Mouse (Mus musculus) CD4-positive, CD25-positive, alpha-beta regulatory T cell, adult 2 months (primary cell): Measurements from ENCODE around the gene Itprid2.
"Not testable (repeated sequence)": the region's sequence is repeated elsewhere in the genome, so short reads cannot be mapped to it uniquely, and the experiment has no call there.

ENCODE experiments used
- DNase-seq: peaks from one replicate; pipeline ENCODE4 v3.0.0-alpha.2; 2012; ENCODE audit warnings: low read depth, low spot score

The Itprid2 gene

DNA sequence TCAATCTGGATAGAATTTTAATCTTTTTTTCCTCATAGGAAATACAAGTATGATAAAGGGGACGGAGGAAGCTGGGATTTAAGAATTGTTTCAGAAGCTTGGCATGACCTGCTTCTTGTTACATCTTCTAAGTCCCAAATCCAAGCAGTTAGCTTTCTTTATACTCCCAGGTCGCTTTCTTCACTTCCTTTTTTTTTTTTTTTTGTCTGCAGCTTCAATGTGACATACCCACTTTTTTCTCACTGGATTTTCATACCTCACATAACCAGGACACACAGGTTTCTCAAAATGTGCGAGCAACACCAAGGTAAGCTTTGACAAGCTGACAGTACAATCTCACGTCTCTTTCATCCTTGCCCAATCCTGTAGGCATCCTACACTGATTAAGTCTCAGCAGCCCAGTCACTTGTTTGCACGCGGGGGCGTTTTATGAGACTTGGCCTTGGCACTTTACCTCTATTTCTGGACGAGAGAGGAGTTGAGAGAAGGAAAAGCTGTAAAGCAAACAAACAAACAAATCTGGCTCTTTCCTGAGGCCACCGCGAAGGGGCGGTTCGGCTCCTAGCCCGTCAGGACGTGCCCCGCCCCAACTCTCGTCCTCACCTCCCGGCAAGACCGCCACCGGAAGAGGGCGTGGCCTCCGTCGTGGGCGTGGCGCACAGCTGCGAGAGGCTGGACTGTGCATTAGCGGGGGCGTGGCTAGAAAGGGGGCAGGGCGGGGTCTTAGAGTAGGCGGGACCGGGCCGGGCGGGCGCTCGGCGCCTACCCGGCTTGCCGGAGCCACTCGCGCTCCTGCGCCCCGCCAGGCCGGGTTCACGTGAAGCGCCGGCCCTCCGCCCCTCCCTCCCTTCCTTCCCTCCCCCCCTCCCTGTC is at the start of gene Itprid2:
TSS of gene Itprid2 (plus strand) at position 825 of the 873 bp plus-strand sequence.
- peak; percentile 100 for DNase-seq

DNA sequence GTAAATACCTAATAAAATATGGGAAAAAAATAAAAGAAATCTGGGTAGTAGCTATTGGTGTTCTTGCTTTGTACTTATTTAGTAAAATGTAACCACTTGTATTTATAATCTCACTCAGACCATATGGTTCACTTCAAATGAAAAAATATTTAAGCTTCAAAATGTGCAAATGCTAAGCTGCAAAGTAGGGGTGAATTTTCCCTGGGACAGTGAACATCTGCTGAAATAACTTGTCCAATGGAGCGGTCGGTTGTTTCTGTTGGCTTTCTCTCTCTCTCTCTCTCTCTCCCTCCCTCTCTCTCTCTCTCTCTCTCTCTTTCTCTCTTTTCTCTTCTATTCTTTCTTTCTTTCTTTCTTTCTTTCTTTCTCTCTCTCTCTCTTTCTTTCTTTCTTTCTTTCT is 39.0 kb upstream of the Itprid2 start:
- DNase-seq: no peak

DNA sequence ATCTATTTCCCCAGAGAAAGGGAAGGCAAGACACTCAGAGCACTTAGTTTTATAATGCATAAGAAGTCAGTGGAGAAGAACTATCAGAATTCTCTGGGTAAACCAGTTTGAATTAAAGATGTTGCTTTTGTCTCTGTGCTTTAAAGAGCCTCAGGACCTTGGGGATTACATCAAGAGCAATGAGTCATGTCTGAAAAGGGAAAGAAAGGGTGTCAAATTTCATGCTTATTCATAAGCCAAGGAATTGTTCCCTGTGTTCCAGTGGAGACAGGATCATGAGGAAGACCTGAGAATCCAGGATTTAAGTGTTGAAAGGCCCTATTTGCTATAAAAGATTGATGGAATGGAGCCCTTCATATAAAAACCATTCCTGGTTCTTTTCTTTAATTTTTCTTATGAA is 38.1 kb upstream of the Itprid2 start:
- DNase-seq: no peak

DNA sequence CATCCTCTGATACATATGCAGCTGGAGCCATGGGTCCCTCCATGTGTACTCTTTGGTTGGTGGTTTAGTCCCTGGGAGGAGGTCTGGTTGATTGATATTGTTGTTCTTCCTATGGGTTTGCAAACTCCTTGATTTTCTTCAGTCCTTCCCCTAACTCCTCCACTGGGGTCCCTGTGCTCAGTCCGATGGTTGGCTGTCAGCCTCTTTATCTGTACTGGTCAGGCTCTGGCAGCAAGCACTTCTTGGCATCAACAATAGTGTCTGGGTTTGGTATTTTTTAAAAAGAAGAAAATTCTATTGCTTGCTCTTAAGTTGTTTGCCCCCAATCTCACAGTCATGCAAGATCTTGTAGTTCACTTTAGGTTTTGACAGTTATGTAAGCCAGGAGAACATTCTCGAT is 34.0 kb upstream of the Itprid2 start:
- not testable (repeated sequence) for DNase-seq

DNA sequence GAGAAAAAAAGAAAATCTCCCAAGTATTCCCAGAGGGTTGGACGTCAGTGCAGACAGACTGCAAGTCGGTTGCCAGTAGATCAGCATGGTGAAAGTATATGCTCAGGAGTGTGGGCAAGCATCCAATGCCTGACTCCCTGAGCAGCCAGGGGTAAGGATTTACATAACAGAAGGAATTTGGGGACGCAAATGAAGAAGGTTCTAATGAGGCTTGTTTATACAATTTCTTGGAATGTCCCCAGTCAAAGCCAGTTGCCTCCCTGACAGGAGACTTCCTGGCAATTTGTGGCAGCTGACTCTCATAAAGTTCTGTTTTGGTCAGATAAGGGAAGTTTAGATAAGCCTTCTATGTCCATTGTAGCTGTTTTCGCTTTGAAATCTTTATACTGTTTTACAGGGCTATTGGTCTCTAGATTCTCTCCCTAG is 33.4 kb upstream of the Itprid2 start:
- no peak for DNase-seq

DNA sequence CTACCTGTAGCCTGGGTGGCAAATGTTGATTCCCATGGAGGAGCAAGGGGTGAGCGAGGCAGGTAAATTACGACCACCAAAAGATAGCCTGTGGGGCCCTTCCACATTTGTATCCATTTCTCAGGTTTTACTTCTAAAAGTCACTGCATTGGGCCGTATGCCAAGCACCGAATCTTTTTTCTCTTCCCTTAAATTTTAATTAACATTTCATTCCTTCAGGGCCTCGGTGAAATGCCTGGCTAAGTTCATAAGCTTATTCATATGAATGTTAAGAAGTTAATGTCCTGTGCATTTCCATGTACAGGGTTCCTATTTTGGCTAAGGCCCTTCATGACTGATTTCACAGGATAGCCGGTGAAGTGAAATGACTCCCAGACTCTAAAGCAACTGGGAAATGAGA is 32.8 kb upstream of the Itprid2 start:
- DNase-seq: no peak

DNA sequence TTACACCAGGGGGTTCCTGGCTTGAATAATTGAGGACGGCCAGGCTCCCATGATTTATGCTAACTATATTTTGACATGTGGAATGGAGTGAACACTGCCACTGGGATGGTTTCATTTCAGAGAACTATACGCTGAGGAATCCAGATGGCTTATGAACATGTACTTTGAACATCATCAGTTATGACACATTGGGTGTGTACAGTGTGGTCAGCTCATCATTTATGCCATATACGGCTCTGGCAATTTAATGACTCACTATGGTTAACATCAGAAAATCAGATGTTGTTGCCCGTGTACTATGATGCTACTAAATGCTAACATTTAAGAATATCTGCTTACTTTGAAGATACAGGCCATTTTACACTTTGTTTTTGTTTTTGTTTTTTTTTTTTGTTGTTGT is 31.8 kb upstream of the Itprid2 start:
- no peak for DNase-seq

DNA sequence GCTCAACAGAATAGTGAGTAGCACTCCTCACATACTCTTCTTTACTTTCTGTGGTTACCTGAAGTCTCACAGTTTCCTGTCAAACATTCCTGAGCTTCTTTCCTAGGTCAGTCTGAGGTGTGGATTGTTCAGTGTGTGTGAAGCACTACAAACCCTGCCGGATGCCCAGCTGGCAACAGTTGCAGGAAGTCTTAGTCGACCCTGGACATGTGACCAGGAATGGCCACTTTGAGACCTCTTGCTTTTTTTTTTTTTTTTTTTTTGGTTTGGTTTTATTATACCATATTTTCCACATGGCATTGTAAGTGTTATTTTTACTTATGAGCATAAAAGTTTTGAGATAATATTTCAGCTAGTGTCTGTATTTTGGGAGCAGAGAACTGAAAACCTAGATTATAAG is 29.1 kb upstream of the Itprid2 start:
- DNase-seq: no peak

DNA sequence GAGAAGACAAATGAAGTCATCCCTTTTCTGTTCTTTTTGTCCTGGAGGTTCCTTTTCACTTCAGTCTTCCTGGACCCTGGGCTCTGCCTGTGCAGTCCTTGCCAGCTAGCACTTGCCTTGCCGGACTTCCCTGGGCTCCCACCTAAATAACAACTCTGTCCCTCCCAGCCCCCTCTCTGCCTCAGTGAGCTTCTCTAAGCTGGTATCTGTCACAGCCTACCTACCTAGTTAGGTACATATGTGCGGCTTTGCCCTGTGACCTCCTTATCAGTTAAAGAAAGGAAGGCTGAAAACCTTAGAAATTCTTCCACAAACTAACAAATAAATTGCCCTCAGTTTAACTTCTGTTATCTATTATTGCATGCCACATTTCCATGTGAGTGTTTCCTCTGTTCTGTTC is 28.0 kb upstream of the Itprid2 start:
- no peak for DNase-seq

DNA sequence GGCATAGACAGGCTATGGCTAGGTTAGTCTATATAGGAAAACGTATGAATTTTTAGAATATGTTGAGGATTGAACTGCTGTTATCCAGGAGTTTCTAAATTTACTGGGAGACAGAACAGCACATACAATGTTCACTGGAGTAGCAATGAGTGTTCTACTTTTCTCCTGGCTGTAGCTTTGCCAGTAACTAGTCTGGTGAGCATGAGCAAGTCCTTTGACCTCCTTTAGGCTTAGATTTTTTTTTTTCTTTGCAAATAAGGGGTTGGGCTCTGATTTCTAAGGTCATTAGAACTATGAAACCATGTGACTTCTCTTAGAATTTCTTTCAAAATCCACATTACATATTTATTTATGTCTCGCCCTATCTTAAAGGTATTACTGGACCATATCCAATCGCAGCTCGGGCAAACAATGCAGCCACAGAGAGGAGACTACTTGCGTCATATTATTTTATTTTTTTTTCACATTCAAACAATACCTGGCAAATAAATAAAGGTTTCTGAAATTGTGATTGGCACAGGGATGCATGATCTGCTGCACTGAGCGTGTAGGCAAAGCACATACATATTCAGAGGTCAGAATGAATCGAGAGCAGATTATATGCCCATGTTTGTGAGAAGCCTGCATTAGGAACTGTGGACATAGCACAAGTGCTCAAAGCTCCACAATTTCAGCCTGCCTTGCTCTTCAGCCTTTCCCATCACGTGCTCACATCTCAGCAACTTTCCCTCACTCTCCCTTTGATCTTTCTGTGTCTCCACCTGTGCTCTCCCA is 26.7 kb upstream of the Itprid2 start:
- DNase-seq: no peak

DNA sequence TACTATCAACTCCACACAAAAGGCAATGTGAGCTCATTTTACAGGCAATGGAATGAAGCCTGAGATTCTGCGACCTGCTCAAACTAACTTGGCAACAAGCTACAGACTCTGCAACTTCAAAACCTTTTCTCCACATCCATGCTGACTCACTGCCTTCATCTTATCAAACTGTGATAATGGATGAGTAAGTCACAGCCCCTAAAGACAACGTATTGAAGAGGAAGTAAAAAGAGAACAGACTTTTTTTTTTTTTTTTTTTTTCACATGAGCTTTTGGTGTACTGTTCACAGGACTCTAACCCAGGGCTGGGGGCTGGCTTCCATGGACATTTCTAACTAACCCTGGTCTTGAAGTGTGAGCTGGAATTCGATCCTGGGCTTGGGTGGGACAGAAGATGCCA is 24.3 kb upstream of the Itprid2 start:
- DNase-seq: no peak

DNA sequence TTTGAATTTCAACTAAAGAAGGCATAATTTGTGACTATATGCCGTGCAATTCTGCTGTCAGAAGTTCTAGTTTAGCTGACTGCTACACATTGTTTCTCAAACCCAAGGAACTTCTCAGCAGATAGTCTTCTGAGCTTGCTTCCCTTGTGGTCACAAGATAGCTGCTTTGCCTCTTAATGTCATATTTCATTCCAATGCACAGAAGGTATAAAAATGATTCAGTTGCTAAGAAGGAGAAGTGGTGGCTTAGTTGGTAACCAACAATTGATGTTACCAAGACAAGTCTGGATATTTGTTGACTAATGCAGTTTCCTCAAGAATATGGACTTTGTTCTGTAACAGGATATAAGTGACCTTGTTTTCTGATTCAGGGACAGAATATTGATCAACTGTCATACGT is 17.0 kb upstream of the Itprid2 start:
- no peak for DNase-seq

DNA sequence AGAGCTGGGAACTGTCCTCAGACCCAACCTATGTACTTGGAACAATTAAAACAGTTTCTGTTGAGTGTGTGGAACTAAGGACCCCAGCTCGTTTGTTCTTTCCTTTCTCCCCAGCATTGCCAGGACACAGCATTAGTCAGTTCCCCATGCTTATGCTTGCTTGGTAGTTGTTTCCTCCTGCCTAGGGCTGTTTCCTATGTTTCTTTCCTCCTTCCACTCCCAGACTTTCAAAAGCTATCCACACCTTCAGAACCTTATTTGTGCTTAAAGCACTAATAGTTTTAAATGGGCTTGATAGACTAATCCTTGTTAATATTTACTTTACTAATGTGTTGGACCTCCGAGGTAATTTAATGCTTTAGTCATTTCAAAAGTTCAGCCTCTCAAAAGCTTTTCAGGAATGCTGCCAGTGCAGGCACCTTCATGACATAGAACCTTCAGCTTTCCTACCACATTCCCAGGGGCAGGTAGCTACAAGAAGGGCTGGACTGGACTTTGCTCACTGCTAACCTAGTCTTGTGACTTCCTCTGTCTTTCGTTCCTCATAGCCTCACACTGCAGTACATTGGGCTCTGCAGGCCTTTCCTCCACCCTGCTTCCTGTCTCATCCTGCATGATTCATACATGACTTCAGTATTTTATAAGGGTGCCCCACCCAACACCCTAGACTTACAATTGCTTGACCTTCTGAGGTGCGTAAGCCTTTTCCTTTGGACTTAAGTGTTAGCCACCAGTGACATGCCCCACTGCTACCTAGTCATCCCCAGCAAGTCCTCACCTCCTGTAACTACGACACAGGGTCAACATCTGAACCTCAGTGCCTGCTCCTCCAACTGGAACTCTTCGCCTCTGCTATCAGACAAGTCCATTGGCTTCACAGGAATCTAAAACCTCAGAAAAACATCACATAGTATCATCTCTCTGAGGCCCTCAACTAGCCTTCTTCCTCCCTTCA is 16.3 kb upstream of the Itprid2 start:
- no peak for DNase-seq

DNA sequence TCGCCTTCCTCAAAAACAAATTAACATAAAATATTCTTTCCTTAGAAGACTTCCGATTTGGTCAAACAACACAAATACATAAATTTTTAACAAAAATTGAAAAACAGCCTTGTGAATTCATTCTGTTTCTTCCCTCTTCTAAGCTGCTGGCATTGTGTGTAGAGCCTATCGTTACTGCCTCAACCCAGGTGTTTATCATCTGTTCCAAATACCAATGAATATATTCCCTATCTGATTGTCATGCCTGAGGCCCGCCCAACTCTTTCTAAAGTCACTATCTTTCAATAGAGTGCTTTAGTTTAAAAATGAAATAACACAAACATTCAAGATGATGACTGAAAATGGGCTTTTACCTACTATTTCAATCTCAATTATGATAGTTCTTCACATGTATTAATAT is 11.9 kb upstream of the Itprid2 start:
- DNase-seq: no peak

DNA sequence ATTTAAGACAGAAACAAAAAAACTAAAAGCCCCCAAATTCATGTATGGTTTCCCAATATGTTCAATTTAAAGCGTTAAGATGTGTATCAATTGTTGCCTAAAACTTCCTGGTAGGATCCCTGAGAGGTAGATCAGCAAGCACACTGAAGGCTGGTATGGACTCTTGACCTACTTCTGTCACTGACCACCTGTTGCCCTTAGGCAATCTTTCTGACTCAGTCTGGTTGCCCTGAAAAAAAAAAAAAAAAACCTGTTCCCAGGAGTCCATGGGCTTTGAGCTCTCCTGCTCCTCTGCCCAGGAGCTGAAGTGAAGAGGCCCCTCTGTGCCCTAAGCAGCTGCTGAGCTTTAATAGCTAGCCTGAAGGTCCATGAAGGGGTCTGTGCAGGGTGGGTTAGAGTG is 7.5 kb upstream of the Itprid2 start:
- no peak for DNase-seq

DNA sequence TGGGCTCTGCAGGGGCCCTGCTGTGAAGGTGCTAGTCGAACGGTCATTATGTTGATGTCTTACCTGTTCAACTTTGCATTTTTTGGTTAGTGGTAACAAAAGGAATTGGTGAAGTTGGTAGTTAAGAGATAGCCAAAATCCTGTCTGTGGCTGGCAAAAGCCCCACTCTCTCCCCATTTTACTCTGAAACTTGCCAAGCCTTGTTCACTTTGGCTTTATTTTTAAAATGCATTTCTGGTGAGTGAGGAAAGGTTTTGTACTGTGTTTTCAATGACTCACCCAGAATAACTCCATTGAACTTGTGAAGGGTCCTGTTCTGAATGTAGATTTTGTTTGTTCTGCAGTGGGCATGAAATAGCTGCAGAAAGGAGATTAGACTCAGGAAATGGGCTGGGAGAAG is 4.9 kb upstream of the Itprid2 start:
- DNase-seq: no peak

DNA sequence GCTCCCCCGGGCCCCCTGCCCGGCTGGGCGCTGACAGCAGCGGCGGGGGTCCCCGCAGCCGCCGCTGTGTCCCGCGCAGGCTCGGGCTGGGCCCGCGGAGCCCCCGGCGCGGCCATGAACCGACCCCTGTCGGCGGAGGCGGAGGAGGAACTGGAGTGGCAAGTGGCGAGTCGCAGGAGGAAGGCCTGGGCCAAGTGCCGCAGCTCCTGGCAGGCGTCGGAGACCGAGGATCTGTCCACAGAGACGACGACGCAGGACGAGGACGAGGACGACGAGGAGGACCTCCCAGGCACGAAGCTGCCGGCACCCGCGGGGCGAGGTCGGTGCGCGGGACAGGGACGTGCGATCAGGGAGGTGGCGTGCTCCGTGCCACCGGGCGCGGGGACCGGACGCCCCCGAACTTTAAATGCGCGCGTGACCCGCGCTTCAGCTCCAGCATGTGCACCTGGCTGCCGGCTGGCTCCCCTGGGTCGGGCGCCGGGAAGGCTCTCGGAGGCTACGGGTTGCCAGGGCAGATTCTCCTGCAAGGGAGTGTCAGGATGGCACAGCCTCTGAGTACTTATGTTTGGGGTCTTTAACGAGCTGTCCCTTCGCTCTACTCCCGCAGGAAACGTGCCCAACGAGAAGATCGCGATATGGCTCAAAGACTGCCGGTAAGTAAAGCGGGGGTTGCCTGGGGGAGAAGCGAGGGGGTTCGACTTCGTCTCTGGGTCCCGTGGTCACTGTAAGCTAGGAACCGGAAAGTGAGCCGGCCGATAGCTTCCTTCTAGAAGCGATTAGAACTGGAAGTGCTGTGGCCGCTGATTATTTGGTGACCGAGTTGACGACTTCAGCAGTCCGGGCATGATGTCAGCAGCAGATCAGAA is 507 bp downstream of the Itprid2 start:
- peak; percentile 46 for DNase-seq

DNA sequence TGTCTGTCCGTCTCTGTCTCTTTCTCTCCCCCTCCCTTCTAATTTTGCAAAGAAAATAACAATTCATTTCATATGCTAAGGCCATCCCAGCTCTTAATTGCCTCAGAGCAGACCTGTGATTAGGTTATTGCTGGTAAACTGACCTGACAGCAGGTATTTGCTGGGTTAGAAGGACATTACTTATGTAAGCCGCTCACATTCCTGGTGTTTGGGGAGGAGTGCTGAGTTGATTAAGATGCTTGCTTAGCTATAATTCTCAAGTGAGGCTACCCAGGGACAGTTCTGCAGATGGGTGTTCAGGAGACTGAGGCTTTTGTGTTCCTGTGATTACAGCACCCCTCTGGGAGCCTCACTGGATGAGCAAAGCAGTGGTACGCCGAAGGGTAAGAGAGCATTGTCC is 3.8 kb downstream of the Itprid2 start:
- DNase-seq: no peak

DNA sequence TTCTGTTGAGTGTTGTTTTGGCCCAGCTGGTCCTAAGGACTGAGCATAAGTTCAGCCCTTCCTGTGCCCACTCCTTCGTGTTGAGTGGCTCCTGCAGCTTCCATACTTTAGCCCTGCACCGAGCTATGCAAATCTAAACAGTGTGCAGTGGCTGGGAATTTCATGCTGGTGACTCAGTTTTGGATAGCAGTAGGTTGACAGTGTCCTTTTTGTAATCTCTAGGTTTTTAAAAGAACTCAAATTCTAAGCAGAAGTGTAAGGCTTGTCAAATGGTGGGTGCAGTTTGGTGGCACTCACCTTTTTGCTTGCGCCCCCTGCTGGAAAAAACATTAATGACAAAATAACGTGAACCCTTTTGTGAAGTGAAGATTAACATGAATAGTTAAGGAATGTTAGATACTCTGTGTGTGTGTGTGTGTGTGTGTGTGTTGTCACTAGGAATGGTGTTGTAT is 11.1 kb downstream of the Itprid2 start:
- peak; percentile 77 for DNase-seq

DNA sequence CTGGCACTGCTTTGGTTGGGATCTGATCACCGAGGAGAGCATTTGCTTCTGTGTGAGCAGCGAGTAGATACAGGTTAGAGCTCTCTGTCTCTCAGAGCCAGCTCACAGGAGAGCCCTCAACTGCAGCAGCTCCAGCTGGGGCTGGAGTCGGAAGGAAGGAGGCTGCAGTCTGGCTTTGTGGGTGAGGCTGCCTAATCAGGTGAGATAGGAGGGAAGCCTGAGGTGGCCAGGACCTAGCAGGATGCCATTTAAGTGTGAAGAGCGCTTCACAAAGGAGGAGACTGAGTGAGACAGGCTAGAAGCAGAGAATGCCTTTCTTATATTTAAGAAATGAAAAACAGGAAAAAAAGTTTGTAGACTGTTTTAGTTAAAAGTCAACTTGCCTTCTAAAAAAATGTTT is 11.9 kb downstream of the Itprid2 start:
- no peak for DNase-seq

DNA sequence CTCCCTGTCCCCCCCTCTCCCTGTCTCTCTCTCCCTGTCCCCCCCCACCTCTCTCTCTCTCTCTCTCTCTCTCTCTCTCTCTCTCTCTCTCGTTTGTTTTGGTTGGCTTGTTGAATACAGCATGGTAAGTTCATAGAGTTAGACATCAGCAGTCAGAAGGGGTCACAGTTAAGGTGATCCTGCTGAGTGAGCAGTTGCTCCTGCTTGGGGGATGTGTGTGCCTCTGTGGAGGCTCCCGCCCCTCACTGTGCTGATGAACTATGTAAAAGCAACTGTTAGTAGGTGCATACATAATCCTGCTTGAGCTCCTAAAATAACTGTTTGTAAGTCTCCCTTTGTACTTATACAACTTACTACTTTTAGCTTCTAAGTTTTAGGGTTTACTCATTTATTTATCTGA is 12.6 kb downstream of the Itprid2 start:
- DNase-seq: no peak
